Mouse (Mus musculus) v-Abl transformed pro-B cells (cell line): Measurements from ENCODE around the gene Six4.
"Not testable (repeated sequence)": the region's sequence is repeated elsewhere in the genome, so short reads cannot be mapped to it uniquely, and the experiment has no call there.

Experiments
- in situ Hi-C, 2 experiments: fragments of 400-800 bp; cut with MboI; formaldehyde crosslinking; loops; one replicate each; pipeline ENCODE4 v1.15.1; 2025; ENCODE audit not compliant: unreplicated experiment in 2 of 2

Gene Six4

DNA sequence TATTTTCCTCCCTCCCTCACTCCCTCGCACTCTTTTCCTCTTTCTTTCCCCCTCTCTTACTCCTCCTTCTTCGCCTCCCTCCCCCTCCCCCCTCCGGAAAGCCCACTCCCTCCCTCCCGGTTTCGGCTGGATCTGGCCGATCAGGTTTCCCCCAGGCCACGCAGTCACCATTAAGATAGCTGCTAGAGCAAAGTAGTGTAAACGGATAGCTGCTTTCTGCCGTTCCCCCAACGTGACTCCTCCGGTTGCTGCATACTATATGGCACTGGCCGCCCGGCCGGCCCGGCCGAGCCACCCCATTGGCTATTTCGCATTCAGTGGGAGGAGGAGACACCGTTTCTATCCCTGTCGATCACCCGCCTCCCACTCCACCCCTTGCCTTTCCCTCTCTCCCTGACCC, at the start of gene Six4:
Six4 (minus strand) TSS at position 261 of the 400 bp plus-strand sequence.
- in situ Hi-C loops, result no loop called here

DNA sequence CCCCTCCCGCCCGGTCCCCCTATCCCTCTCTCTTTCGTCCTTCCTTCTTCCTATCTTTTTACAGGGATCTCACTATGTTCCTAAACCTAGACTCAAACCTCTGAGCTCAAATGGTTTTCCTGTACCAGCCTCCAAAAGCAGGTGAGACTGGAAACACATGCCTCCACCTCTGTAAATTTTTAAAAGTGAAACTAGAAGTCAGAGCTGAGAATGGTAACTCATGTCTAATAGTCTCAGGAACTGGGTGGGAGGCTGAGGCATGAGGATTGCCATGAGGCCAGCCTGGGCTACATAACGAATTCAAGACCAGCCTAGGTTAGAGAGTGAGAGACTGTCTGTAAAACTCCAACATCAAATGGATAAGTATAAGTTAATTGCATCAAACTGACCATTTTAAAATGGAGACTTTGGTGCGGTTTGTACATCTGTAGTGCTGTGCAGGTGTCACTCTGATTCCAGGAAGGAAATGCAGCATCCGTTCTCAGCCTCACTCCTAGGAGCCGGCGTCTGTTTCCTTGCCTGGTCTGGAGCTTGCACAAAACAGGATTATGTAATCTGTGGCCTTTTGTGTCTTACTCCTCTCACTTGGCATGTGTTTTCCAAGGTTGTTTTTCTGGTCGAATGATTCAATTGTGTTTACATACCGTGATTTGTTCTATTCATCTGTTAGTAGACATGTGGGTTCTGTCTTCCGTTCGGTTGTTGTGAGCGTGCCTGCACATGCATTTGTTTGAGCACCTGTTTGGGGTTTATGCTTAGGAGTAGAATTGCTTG, 49.3 kb upstream of the Six4 start:
- in situ Hi-C loops, result no loop called here

DNA sequence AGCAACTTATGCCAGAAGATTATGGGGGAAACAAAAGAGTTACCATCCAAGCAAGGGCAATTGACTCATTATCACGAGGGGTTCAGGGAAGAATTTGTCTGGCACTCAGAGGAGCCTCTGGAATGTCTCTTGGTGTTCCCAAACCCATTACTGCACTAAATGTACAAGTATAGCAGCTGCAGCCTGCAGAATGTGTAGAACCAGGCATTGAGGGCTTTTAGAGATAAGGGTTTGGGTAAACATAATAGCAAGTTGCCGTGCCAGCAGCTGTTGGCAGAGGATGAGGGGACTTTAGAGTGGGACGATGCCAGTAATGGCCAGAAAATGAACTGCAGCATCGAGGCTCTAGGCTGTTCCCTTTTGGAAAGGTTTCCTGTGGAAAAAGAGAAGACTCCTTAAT, 47.1 kb upstream of the Six4 start:
- in situ Hi-C loops, result no loop called here

DNA sequence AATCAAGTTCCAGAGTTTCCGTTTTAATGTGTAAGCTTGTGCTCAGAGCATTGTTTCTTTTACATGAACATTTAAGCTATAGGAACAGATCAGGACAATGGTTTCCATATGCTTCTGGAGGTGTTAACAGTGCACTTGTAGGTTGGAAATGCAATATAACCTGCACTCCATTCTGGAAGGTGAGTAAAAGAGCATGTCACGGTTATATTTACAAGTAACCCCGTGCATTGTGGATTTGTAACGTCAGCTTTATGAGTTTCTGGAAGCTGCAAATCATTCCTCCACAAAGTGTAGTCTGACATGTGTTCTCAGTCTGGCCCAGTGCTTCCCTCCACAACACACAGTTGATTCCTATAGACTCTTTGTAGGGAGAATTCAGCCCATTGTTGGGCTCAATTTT, 40.9 kb upstream of the Six4 start:
- in situ Hi-C loops, result no loop called here

DNA sequence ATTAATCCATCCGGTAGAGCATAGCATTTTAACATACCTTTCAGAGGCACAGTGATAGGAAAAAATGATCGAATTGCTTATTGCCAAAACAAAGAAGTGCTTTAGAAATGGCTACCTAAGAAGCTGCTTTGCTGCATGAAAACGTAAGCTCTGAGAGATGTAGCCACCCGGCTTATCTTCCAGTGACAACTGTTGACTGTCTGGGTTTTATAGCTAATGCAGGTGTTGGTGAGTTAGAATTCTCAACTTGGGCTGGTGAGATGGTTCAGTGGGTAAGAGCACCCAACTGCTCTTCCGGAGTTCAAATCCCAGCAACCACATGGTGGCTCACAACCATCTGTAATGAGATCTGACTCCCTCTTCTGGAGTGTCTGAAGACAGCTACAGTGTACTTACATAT, 37.8 kb upstream of the Six4 start:
- in situ Hi-C loops, result not testable (repeated sequence)

DNA sequence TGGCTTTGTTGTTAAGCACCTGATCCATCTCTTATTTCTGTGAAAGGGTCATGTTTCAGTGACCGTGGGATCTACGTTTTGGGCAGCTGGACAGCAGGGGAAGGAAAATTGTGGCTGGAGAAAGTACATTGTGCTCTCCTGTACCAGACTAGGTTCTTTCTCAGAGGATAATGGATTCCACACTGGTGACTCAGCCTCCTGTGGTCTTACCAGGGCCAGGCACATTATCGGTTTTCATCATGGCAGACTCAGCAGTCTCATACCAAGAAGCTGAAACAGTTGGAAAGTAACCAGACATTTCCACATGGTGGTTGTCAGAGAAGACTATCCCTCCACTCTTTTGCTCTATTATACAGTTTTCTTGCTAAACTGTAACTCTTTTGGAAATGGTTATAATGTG, 34.0 kb upstream of the Six4 start:
- in situ Hi-C loops, result no loop called here

DNA sequence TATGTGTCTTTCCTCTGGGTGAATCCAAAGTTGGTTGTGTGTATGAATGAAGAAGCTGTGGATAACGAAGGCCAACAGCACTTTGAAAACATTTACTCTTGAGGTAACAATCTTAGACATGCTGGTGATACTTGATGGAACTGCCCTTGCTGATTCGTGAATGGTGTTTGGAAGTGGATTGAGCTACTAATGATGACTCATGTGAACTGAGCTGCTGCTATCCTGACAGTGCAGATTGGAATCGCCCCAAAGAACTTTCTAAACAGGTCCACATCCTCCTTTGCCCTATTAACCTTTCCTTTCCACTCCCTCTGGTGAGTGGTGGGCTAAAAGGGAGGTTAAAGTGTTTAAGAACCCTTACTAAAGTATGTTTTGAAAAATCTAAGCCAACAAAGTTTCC, 27.5 kb upstream of the Six4 start:
- in situ Hi-C loops, result no loop called here

DNA sequence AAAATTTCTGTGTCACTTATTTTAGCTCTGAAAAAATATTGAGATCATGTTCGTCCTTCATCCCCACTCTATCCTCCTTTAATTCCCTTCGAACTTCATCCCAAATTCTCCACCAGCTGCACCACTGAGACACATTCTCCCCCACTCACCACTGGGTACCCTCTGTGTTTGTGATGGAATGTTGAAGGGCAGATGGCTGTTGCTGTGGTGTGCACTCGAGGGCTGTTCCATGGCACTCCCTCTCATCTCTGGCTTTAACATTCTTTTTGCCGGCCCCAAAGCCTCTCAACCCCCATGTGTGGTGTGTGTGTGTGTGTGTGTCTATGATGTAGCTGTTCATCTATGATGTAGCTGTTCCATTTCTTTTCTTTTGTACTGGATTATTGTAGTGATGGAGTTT, 12.0 kb upstream of the Six4 start:
- in situ Hi-C loops, result loop anchor here in 1 of 2 experiments (10.0 kb wide), 2 partner anchors 160 to 1990 kb away; partner anchors contain the start of genes 2700049A03Rik, Slc38a6, Timm9 and Trmt5

DNA sequence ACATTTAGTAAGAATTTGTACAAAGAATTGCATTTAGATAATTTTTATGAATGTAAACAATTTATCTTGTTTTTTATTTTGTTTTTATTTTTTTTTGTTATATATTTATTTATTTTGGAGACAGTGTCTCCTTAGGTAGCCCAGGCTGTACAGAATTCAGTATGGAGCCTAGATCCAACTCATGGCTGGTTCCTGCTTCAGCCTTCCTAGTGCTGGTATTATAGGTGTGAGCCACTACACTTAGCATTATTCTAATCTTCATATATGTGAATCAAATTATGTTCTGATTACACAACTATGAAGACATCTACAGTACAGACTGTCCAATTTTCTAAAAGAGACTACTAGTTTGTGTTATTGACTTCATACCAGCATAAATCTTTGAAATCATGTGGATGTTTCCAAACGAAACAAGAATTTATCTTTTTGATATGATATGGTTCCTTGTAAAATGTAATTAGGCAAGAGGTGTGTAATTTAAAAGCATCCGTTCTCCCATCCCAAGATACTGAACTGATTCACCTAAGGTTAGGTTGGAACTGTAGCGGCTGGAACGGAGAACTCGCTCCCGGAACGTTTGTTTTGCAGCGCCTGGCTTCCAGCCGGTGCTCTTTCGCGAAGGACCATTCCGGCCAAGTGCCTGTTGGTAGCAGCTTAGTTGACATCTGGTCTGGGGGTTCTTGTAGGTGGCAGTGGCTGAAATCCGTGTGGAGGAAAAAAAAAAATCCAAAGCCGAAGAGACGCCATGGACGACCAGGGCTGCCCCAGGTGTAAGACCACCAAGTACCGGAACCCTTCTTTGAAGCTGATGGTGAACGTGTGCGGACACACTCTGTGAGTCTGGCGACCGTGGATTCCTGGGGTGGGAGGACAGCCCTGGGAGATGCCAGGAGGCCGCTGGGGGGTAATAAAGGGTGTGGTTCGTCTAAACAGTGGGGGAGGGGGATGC, 10.1 kb upstream of the Six4 start, which contains the start of gene Mnat1:
Mnat1 (plus strand) TSS at position 625 of the 949 bp plus-strand sequence.
- in situ Hi-C loops, result loop anchor here (5.0 to 10.0 kb wide), 3 partner anchors 161 to 1989 kb away; partner anchors contain the start of genes Slc38a6 (in 2 of the 2), Trmt5 (in 2 of the 2), 2700049A03Rik (in 1 of the 2) and Timm9 (in 1 of the 2)

DNA sequence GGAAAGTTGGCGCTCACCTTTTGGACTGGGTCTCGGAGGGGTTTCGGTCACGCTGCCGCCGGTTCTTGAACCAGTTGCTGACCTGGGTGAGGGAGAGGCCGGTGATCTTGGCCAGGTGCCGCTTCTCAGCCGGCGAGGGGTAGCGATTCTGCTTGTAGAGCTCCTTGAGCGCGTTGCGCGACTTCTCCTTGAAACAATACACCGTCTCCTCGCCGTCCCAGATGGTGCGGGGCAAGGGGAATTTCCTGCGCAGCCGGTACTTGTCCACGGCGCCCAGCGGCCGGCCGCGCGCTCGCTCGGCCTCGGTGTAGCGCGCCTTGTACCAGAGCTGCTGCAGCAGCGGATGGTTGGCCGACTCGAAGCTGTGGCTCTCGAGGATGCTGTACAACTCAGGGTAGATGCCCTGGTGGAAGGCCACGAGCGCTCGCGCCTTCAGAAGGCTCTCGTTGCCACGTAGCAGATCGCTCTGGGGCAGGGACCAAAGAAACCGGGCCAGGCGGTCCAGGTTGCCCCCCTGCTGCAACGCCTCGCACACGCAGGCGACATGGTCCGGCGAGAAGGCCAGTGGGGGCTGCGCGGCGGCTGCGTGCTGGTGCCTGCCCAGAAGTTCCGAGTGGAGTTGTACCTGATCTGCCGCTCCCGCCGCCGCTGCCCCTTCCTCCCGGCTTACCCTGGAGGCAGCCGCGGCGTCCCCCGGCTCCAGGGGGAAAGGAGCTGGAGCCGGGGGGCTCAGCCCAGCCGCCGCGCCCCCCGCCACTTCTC, 749 bp downstream of the Six4 start:
- in situ Hi-C loops, result no loop called here

DNA sequence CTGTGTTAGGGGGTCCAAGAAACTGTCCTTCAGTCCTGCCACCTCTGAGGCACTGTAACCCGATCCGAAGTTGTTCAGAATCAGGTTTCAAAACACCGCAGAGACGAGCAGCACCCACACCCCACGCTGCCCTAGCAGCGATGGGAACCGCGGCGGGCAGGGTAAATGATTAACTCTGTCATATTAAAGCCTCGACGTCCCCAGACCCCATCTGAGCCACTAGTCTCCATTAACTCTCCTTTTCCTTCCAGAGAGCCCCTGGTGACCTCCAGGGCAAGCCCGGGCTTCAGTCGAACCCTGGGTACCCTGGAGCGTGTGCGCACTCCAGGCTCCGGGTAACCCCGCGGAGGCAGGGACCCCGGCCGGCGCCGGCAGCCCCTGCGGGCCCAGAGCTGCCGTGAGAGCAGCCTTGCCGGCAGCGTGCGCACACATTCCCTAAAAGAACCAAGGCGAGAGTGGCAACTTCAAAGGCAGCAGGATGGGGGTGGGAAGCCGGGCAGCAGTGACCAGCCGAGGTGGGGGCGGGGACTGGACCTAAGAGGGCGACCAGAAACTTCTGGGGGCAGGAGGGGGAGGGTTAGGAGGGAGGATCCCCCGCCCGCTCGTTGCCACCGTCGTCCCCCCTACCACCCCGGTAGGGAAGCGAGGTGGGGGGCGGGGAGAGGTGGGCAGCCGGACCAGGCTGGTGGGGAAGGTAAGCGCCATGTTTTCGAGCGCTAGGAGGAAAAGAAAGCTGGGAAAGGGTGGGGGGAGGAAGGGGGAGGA, 1.5 kb downstream of the Six4 start:
- in situ Hi-C loops, result no loop called here

DNA sequence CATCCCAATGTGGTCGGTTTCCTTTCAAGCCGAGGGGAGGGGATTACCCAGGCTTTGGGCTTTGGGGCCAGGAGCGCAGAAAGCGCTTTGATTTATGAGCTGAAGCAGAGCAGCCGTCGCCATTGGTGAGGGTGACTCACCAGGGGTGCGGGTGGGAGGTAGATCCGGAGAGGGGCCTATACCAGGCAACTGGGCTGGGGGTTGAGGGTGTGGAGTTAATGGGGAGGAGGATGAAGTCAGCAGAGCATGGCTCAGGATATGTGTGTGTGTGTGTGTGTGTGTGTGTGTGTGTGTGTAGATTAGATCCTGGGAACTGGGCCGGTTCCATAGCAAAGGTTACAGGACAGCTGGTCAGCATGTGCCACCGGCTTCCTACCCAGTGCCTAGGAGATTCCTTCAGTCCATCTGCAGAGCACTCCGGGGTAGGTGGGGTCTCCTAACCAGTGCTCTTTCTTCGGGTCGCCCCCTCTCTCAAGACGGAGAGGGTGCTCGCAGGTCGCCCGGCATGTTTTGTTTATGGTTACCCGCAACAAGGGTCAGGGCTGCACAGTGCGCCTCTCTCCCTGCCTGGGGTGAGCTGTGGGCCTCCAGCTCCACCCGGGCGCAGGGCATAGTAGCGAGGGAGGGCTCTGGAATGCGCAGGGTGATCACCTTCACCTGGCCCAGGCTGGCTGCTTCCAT, 2.7 kb downstream of the Six4 start:
- in situ Hi-C loops, result no loop called here

DNA sequence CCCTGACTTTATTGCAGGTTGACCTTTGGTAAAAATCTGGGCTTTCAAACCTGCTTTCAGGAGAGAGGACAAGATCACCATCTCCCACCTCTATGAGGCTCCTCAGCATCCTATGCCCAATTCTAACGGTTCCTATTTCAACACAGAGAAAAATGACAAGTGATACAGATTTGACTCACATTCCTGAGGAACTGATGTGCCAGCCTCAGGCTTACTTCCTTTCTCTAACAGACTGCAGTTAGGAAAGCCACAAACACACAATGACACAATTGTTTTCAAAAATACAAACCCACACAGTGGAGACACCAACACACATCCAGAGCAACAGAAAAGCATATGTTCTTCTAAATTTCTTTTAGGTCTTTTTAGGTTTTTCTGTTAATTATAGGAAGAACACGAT, 5.4 kb downstream of the Six4 start:
- in situ Hi-C loops, result no loop called here

DNA sequence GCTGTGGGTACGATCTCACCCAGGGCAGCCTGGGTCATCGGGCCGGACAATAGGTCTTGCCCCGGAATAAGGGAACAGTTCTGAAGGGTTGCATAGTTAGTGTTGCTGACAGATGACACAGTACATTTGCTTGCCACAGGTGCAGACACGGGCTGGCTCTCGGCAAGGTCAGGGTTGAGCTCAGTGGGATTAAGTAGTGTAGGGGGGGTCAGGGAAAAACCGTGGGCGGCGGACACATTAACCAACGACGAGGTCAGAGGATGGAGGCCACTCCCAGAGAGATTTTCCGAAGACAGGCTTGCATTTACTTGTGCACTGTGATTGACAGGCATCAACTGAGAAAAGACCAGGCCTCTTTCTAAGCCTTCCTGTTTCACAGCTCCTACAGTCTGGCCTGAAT, 9.5 kb downstream of the Six4 start:
- in situ Hi-C loops, result no loop called here

DNA sequence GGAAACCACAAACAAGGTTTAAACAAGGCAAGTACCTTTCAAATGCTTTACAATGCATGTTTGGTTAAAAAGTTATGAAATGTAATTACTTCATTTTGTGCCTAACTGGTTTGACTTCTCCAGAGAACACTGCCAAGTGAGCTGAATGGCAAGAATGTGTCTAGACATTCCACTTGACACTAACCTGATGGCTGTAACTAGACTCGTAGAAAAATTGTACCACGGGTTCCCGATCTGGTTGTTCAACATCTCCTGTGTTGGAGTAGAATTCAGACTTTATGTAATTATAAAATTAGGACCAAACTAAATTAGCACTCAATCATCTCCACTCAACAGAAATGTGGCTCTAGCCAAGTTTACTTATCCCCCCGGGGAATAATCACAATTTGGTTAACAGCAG, 14.7 kb downstream of the Six4 start:
- in situ Hi-C loops, result no loop called here

DNA sequence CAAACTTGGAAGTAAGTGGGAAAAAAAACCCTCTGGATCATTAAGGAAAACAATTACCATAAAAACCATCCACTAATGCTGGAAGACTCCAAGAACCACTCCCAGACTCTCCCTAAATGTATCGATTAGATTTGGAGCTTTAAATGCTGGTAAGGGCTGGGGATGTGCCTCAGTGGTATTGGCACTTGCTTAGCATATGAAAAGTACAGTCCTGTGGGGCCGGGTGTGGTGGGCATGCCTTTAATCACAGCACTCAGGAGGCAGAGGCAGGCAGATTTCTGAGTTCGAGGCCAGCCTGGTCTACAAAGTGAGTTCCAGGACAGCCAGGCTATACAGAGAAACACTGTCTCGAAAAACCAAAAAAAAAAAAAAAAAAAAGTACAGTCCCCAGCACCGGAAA, 17.1 kb downstream of the Six4 start:
- in situ Hi-C loops, result not testable (repeated sequence)

DNA sequence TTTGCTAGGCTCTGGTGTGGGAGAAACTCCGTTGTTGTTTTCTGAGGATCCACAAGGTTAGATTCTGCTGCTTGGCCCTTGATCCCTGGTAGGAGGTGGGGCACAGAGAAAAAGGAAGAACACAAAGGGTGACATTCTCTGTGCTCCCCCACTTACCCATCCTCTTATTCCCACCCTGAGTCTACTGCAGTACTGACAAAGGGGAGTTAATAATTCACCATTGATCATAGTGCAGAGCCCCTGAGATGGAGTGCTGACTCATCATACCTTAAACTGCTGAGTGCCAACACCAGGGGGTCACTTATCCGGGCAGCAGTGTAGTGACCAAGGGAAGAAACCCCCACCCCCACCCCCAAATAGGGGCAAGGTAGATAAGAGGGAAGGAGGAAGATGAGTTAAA, 18.7 kb downstream of the Six4 start:
- in situ Hi-C loops, result no loop called here

DNA sequence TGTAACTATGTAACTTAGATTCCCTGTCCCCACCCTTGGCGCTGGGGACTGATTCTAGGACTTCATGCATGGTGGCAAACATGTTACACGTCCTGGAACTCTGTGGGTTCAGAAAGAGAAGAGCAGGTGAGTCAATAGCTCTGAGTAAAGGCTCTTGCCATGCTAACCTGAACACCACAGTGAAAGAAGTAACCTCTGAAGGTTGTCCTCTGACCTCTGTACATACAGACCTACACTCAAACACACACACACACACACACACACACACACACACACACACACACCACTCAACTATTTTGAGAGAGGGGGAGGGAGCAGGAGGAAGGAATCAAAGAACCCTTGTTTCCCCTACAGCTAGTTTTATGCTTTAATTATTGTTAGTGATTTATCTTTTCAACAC, 19.1 kb downstream of the Six4 start:
- in situ Hi-C loops, result no loop called here

DNA sequence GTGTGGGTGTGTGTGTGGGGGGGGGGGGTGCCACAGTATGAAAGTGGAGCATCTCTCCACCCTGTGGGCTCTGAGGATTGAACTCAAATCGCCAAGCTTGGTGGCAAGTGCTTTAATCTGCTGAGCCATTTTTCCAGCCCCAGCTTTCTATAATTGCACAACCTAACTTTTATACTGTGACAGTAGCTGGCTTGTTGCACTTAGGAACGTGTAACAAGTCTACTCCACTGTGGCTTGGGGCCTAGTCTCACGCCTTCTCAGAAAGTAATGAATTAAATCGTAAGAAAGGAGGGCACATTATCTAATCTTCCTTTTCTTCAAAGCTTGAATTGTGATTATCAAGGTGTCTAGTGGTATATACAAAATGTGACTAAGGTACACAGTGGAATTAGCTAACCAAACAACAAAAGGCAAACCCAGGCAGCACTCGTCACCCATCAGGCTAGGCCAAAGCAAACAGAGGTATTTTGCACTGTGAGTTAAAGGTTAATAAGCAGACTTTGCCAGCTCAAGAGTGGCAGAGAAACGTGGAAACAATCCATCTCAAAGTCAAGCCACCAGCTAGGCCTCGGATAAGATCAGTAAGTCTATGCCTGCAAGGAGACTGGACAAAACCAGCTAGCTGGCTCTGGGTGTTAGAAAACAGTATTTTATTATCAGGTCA, 22.5 kb downstream of the Six4 start:
- in situ Hi-C loops, result no loop called here
